Mouse (Mus musculus): ENCODE measurements around the gene Smarcc1. TPM values are rescaled to one million over a fixed set of nuclear protein-coding genes. Genes with fewer than 3 reads are reported as not detected.
"Not testable (repeated sequence)": the region's sequence is repeated elsewhere in the genome, so short reads cannot be mapped to it uniquely, and the experiment has no call there.

Smarcc1 gene
- polyA plus RNA-seq (2015; fragmentation: Nextera tagmentation; extraction: Ambion mirVana) = 69.3 and 77.6 TPM in 2 replicates

GRCm38 (mm10) chr9:110116977-110117778 lies at the start of gene Smarcc1:
Smarcc1 (plus strand) TSS chr9:110117708.
- peaks cover 11% of the 10 kb centered on the region for H3K36me3 ChIP-seq (ENCODE audit: control insufficient read depth, insufficient read depth, low read length)

GRCm38 (mm10) chr9:110068745-110069144 lies 48.8 kb upstream of the Smarcc1 start:
- H3K9ac ChIP-seq (ENCODE audit: low read depth, low read length) = no peak overlapping the region
- no peak overlapping the region for H3K4me3 ChIP-seq (ENCODE audit: low read length)
- no peaks in the 10 kb centered on the region for H3K27me3 ChIP-seq (replicated peaks; ENCODE audit: control insufficient read depth, insufficient read depth, low read length)
- WGBS = 95% methylated on average over 6 of the region's 6 CpGs
- H3K4me2 ChIP-seq (ENCODE audit: low read length) = no peak overlapping the region
- peaks cover 29% of the 10 kb centered on the region for H3K36me3 ChIP-seq (ENCODE audit: control insufficient read depth, insufficient read depth, low read length)
- H3K9me3 ChIP-seq (ENCODE audit: control insufficient read depth, low read length) = no peaks in the 10 kb centered on the region
- H3K4me1 ChIP-seq (ENCODE audit: control insufficient read depth, insufficient read depth, low read depth, low read length) = no peaks in the 10 kb centered on the region
- no peak overlapping the region for H3K27ac ChIP-seq (ENCODE audit: low read depth, low read length)
- ATAC-seq = no peak

More at GRCm38 (mm10) chr9:110116977-110117778, at the start of gene Smarcc1:
- Histone ChIP-seq H3K9me3 (ENCODE audit: control insufficient read depth, low read length) (no peaks in the 10 kb centered on the region), H3K27me3 (replicated peaks; ENCODE audit: control insufficient read depth, insufficient read depth, low read length) (no peaks in the 10 kb centered on the region), H3K4me1 (ENCODE audit: control insufficient read depth, insufficient read depth, low read depth, low read length) (peaks cover 16% of the 10 kb centered on the region), H3K9ac (ENCODE audit: low read depth, low read length) (peak within 1 kb of the TSS; percentile 93), H3K27ac (ENCODE audit: low read depth, low read length) (peak within 1 kb of the TSS; percentile 96), H3K4me3 (ENCODE audit: low read length) (peak within 1 kb of the TSS; percentile 79), H3K4me2 (ENCODE audit: low read length) (peak within 1 kb of the TSS; percentile 80)
- ATAC-seq = peak; percentile 98
- WGBS = under 1% methylated on average over 64 of the region's 79 CpGs

GRCm38 (mm10) chr9:110070358-110070757 lies 47.1 kb upstream of the Smarcc1 start:
- H3K4me3 ChIP-seq (ENCODE audit: low read length) = no peak overlapping the region
- no peak overlapping the region for H3K9ac ChIP-seq (ENCODE audit: low read depth, low read length)
- peaks cover 32% of the 10 kb centered on the region for H3K36me3 ChIP-seq (ENCODE audit: control insufficient read depth, insufficient read depth, low read length)
- no peak overlapping the region for H3K4me2 ChIP-seq (ENCODE audit: low read length)
- H3K9me3 ChIP-seq (ENCODE audit: control insufficient read depth, low read length) = no peaks in the 10 kb centered on the region
- no peak overlapping the region for H3K27ac ChIP-seq (ENCODE audit: low read depth, low read length)
- no peaks in the 10 kb centered on the region for H3K4me1 ChIP-seq (ENCODE audit: control insufficient read depth, insufficient read depth, low read depth, low read length)
- WGBS = 59% methylated on average over 9 of the region's 9 CpGs
- ATAC-seq = peak; percentile 54
- no peaks in the 10 kb centered on the region for H3K27me3 ChIP-seq (replicated peaks; ENCODE audit: control insufficient read depth, insufficient read depth, low read length)

- no peak overlapping the region for H3K27ac ChIP-seq (ENCODE audit: low read depth, low read length)
- H3K4me1 ChIP-seq (ENCODE audit: control insufficient read depth, insufficient read depth, low read depth, low read length) = no peaks in the 10 kb centered on the region
- no peak overlapping the region for H3K4me3 ChIP-seq (ENCODE audit: low read length)
- H3K36me3 ChIP-seq (ENCODE audit: control insufficient read depth, insufficient read depth, low read length) = peaks cover 32% of the 10 kb centered on the region
- H3K9ac ChIP-seq (ENCODE audit: low read depth, low read length) = no peak overlapping the region
- no peak overlapping the region for H3K4me2 ChIP-seq (ENCODE audit: low read length)
- no peaks in the 10 kb centered on the region for H3K9me3 ChIP-seq (ENCODE audit: control insufficient read depth, low read length)
- H3K27me3 ChIP-seq (replicated peaks; ENCODE audit: control insufficient read depth, insufficient read depth, low read length) = no peaks in the 10 kb centered on the region
- ATAC-seq = no peak
- 87% methylated on average over 4 of the region's 4 CpGs for WGBS
Observed at GRCm38 (mm10) chr9:110071011-110071410, 46.5 kb upstream of the Smarcc1 start.

- WGBS = 0% methylated on average over 1 of the region's 1 CpGs
- H3K9me3 ChIP-seq (ENCODE audit: control insufficient read depth, low read length) = no peaks in the 10 kb centered on the region
- 0 out of 2 replicates have a peak, but pooled peaks have one; percentile 50 for ATAC-seq
- peaks cover 32% of the 10 kb centered on the region for H3K36me3 ChIP-seq (ENCODE audit: control insufficient read depth, insufficient read depth, low read length)
- H3K4me2 ChIP-seq (ENCODE audit: low read length) = no peak overlapping the region
- no peaks in the 10 kb centered on the region for H3K4me1 ChIP-seq (ENCODE audit: control insufficient read depth, insufficient read depth, low read depth, low read length)
- no peak overlapping the region for H3K9ac ChIP-seq (ENCODE audit: low read depth, low read length)
- no peak overlapping the region for H3K27ac ChIP-seq (ENCODE audit: low read depth, low read length)
- H3K4me3 ChIP-seq (ENCODE audit: low read length) = no peak overlapping the region
- H3K27me3 ChIP-seq (replicated peaks; ENCODE audit: control insufficient read depth, insufficient read depth, low read length) = no peaks in the 10 kb centered on the region
Observed at GRCm38 (mm10) chr9:110071843-110072242, 45.7 kb upstream of the Smarcc1 start.

- H3K27ac ChIP-seq (ENCODE audit: low read depth, low read length); H3K4me1 ChIP-seq (ENCODE audit: control insufficient read depth, insufficient read depth, low read depth, low read length); H3K4me2 ChIP-seq (ENCODE audit: low read length); ATAC-seq; H3K27me3 ChIP-seq (replicated peaks; ENCODE audit: control insufficient read depth, insufficient read depth, low read length); H3K9me3 ChIP-seq (ENCODE audit: control insufficient read depth, low read length); H3K4me3 ChIP-seq (ENCODE audit: low read length); H3K9ac ChIP-seq (ENCODE audit: low read depth, low read length): not testable (repeated sequence)
- WGBS = 79% methylated on average over 4 of the region's 7 CpGs
- peaks cover 30% of the 10 kb centered on the region for H3K36me3 ChIP-seq (ENCODE audit: control insufficient read depth, insufficient read depth, low read length)
Observed at GRCm38 (mm10) chr9:110076468-110076867, 41.0 kb upstream of the Smarcc1 start.

- no peaks in the 10 kb centered on the region for H3K4me1 ChIP-seq (ENCODE audit: control insufficient read depth, insufficient read depth, low read depth, low read length)
- ATAC-seq = no peak
- no peak overlapping the region for H3K4me3 ChIP-seq (ENCODE audit: low read length)
- no peak overlapping the region for H3K4me2 ChIP-seq (ENCODE audit: low read length)
- H3K27ac ChIP-seq (ENCODE audit: low read depth, low read length) = no peak overlapping the region
- 67% methylated on average over 3 of the region's 3 CpGs for WGBS
- H3K27me3 ChIP-seq (replicated peaks; ENCODE audit: control insufficient read depth, insufficient read depth, low read length) = no peaks in the 10 kb centered on the region
- H3K9ac ChIP-seq (ENCODE audit: low read depth, low read length) = no peak overlapping the region
- peaks cover 56% of the 10 kb centered on the region for H3K36me3 ChIP-seq (ENCODE audit: control insufficient read depth, insufficient read depth, low read length)
- no peaks in the 10 kb centered on the region for H3K9me3 ChIP-seq (ENCODE audit: control insufficient read depth, low read length)
Observed at GRCm38 (mm10) chr9:110081066-110081465, 36.4 kb upstream of the Smarcc1 start.

GRCm38 (mm10) chr9:110084201-110084964 lies 33.1 kb upstream of the Smarcc1 start:
- no peak overlapping the region for H3K4me2 ChIP-seq (ENCODE audit: low read length)
- 78% methylated on average over 25 of the region's 25 CpGs for WGBS
- 0 out of 2 replicates have a peak, but pooled peaks have one; percentile 19 for ATAC-seq
- no peak overlapping the region for H3K9ac ChIP-seq (ENCODE audit: low read depth, low read length)
- H3K36me3 ChIP-seq (ENCODE audit: control insufficient read depth, insufficient read depth, low read length) = peaks cover 81% of the 10 kb centered on the region
- H3K4me1 ChIP-seq (ENCODE audit: control insufficient read depth, insufficient read depth, low read depth, low read length) = no peaks in the 10 kb centered on the region
- H3K27ac ChIP-seq (ENCODE audit: low read depth, low read length) = no peak overlapping the region; the same call in 1 of the 2 replicates
- H3K9me3 ChIP-seq (ENCODE audit: control insufficient read depth, low read length) = no peaks in the 10 kb centered on the region
- H3K27me3 ChIP-seq (replicated peaks; ENCODE audit: control insufficient read depth, insufficient read depth, low read length) = no peaks in the 10 kb centered on the region
- no peak overlapping the region for H3K4me3 ChIP-seq (ENCODE audit: low read length)

- no peaks in the 10 kb centered on the region for H3K4me1 ChIP-seq (ENCODE audit: control insufficient read depth, insufficient read depth, low read depth, low read length)
- ATAC-seq = no peak
- peaks cover 82% of the 10 kb centered on the region for H3K36me3 ChIP-seq (ENCODE audit: control insufficient read depth, insufficient read depth, low read length)
- H3K27me3 ChIP-seq (replicated peaks; ENCODE audit: control insufficient read depth, insufficient read depth, low read length) = no peaks in the 10 kb centered on the region
- H3K9me3 ChIP-seq (ENCODE audit: control insufficient read depth, low read length) = no peaks in the 10 kb centered on the region
- no peak overlapping the region for H3K4me2 ChIP-seq (ENCODE audit: low read length)
- H3K27ac ChIP-seq (ENCODE audit: low read depth, low read length) = no peak overlapping the region
- WGBS = 92% methylated on average over 8 of the region's 8 CpGs
- no peak overlapping the region for H3K9ac ChIP-seq (ENCODE audit: low read depth, low read length)
- H3K4me3 ChIP-seq (ENCODE audit: low read length) = no peak overlapping the region
Observed at GRCm38 (mm10) chr9:110085693-110086092, 31.8 kb upstream of the Smarcc1 start.

Data from hindbrain, embryonic 16.5 days (tissue).